Mouse (Mus musculus): ENCODE data around the gene Lemd2. TPM values are rescaled to one million over a fixed set of nuclear protein-coding genes. Genes with fewer than 3 reads are reported as not detected.

Lemd2 gene
- polyA plus RNA-seq (2016; fragmentation: Nextera tagmentation; extraction: Ambion mirVana), result 17.9 and 20.2 TPM in 2 replicates

DNA sequence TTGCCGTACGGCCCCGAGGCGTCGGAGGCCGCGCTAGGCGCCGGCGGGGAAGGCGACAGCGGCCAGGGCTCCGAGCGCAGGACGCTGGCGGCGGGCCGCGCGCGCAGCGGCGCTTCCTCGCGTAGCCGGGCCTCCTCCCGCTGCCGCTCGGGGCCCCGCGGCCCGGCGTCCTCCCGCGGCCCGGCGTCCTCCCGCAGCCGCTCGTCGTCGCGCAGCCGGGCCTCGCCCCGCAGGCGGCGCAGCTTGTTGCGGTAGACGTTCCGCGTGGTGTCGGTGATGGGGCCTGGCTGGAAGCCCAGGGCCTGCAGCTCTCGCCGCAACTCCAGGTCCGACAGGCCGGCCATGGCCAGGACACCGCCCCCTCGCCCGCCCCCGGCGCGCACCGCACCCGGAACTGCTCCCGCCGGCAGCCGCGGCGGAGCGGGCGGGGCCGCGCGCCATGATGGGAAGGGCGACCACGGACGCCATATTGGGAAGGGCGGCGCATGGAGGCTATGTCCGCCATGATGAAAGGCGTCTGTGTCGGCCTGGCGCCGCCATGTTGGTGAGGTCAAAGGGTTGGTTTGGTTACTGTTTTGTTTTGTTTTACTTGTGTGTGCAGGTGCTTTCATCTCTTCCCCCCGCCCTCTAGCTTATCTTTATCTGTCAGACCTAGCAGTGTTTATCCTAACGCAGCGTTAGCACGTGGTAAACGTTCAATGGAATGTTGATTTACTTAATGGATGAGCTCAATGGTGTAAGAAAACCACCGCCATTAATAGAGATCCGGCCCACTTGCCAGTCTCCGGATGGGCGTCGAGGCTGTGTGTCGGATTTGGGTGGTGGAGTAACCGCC, at the start of gene Lemd2:
Lemd2 (minus strand) TSS at position 395 of the 835 bp plus-strand sequence.
- Histone ChIP-seq H3K36me3 (peaks cover 30% of the 10 kb centered on the region), H3K27me3 (ENCODE audit: low read depth, poor library complexity, severe bottlenecking) (no peaks in the 10 kb centered on the region), H3K27ac (peak within 1 kb of the TSS; percentile 98), H3K9me3 (replicated peaks) (no peaks in the 10 kb centered on the region), H3K4me1 (peaks cover 90% of the 10 kb centered on the region), H3K4me3 (peak within 1 kb of the TSS; percentile 97)
- WGBS, result 4% methylated on average over 97 of the region's 97 CpGs
- DNase-seq (ENCODE audit: low spot score), result peak; percentile 93

DNA sequence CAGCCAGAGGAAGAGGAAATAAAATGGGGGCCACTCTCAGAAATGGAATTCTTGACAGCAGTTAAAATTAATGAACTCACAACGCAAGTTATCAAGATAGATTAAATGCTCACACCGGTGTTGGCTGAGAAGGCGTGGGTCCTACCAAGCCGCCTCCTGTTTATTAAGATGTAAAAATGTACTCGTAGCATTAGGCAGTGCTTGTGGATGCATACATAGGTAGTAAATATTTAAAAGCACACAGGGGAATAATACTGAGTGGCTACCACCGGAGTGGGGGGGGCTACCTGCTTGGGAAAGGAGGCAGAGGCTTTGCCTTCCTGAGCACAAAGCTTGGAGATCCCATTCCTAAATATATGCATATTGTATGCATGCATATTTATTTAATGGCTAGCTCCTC, 46.9 kb upstream of the Lemd2 start:
- Histone ChIP-seq H3K27me3 (ENCODE audit: low read depth, poor library complexity, severe bottlenecking) (0 out of 2 replicates have a peak, but pooled peaks cover under 1% of the 10 kb centered on the region), H3K4me3 (no peak overlapping the region), H3K9me3 (replicated peaks) (no peaks in the 10 kb centered on the region), H3K4me1 (peaks cover 16% of the 10 kb centered on the region), H3K36me3 (no peaks in the 10 kb centered on the region), H3K27ac (no peak overlapping the region)
- 91% methylated on average over 6 of the region's 6 CpGs for WGBS
- DNase-seq (ENCODE audit: low spot score), result no peak

DNA sequence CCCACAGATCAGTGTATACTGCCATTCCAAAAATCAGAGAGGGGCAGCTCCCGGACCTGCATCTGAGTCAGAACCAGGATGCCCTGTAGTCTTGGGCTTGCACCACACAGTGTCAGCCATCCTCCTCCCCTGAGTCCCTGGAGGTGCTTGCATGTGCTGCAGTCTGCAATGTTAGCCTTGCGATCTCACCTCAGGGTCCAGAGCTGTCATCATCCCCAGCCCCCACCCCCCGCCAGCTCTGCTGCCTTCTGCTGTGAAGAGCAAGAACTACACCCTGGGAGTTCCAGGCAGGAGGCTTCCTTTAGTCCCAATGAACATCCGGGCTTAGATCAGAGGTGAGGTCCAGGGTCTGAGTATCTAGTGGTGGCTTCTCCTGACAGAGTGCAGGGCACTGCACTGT, 46.2 kb upstream of the Lemd2 start:
- peaks cover 11% of the 10 kb centered on the region for H3K4me1 ChIP-seq
- no peak overlapping the region for H3K27ac ChIP-seq
- H3K9me3 ChIP-seq (replicated peaks), result no peaks in the 10 kb centered on the region
- no peaks in the 10 kb centered on the region for H3K36me3 ChIP-seq
- 23% methylated on average over 4 of the region's 4 CpGs for WGBS
- H3K4me3 ChIP-seq, result no peak overlapping the region
- H3K27me3 ChIP-seq (ENCODE audit: low read depth, poor library complexity, severe bottlenecking), result no peaks in the 10 kb centered on the region
- DNase-seq (ENCODE audit: low spot score), result no peak

DNA sequence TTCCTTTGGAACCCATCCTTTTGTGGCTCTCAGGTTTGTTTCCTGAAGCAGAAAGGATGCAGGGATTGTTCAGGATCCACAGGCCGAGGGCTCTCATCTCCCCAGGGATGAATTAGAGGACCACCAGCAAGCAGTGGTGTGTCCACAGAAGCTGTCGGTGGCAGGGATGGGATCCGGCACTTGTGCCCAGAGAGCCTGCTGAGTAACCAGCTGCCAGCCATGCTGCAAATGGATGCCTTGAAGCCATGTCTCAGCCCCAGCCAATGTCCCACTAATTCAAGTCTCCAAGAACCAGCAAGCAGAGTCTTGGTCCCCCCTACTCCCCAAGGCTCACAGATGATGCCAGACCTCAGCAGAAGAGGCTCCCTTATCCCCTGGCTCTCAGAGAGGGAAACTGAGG, 44.8 kb upstream of the Lemd2 start:
- Histone ChIP-seq H3K27ac (no peak overlapping the region), H3K4me3 (no peak overlapping the region), H3K27me3 (ENCODE audit: low read depth, poor library complexity, severe bottlenecking) (no peaks in the 10 kb centered on the region), H3K36me3 (no peaks in the 10 kb centered on the region), H3K4me1 (peaks cover 14% of the 10 kb centered on the region), H3K9me3 (replicated peaks) (no peaks in the 10 kb centered on the region)
- WGBS, result 62% methylated on average over 3 of the region's 3 CpGs
- DNase-seq (ENCODE audit: low spot score), result no peak

DNA sequence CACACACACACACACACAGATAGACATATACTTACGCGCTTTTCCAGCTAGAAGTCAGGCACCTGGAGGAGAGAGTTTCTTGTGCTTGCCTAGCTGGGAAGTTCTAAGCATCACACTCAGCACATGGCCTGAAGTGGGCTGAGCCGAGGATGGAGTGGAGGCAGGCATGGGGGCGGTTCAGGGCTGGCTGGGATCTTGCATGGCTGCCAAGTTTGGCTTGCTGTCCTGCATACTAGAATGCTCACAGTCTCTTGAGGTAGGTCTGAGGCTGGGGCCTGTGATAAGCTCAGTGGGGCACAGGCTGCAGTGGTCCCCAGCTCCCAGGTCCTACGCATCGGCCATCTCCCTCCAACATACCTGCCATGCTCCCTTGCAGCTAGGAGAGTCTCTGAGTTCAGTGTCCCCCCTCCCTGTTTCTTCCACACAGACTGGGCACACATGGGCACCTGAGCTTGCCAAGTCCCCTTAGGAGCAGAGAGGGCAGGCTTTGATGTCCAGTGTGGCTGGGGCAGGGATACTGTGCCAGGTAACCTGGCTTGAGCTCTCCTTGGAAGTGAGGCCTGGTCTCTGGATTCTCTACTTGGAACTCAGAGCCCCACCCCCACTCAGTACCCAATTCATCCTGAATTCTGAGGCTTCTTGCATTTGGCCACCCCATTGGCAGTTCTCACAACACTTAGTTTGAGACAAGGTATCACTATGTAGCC, 43.6 kb upstream of the Lemd2 start:
- Histone ChIP-seq H3K4me3 (no peak overlapping the region), H3K36me3 (no peaks in the 10 kb centered on the region), H3K4me1 (peaks cover 11% of the 10 kb centered on the region), H3K9me3 (replicated peaks) (no peaks in the 10 kb centered on the region), H3K27ac (no peak overlapping the region), H3K27me3 (ENCODE audit: low read depth, poor library complexity, severe bottlenecking) (no peaks in the 10 kb centered on the region)
- no peak for DNase-seq (ENCODE audit: low spot score)
- WGBS, result 93% methylated on average over 6 of the region's 6 CpGs

DNA sequence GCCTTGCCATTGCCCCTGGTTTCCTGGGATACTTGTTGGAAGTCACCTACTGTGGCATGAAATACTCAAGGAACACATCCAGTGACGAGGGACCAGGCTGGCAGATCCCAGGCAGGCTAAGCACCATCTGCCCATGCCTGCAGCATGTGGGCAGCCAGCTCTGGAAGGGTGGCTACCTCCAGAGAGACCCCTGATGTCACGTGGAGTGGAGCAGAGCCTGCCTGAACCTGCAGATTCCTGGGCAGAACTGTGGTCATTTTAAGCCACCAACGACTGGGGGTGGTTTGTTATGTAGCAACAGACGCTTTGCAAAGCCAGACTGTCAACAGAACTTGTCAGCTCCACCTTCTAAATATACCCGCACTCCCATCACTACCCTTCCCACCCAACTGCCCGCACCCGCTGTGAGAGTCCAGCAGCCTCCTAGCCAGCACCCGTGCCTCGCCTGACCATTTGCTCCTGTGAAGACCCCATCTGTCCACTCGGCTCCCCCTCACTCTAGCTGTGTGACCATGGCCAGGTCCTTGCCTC, 41.6 kb upstream of the Lemd2 start:
- Histone ChIP-seq H3K27ac (no peak overlapping the region), H3K36me3 (no peaks in the 10 kb centered on the region), H3K27me3 (ENCODE audit: low read depth, poor library complexity, severe bottlenecking) (no peaks in the 10 kb centered on the region), H3K4me3 (no peak overlapping the region), H3K9me3 (replicated peaks) (no peaks in the 10 kb centered on the region), H3K4me1 (peaks cover 18% of the 10 kb centered on the region)
- WGBS, result 53% methylated on average over 10 of the region's 10 CpGs
- no peak for DNase-seq (ENCODE audit: low spot score)

DNA sequence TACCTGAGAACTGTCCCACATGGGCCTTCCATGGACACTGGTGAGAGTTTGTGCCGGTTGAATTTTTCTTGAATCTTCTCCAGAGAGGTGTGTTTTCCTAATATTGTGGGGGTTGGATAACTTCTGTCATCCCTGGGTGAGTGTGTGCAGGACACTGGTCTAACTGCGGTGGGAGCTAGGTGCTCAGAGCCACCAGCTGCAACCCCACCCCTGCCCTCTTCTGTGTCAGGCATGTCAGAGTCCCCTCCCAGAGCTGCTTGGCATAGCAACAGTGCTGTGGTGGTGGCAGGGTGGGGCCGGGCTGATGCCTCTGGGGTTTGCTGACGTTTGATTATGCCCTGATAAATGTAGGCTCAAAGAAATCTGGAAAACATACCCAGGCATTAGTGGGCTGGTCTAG, 40.6 kb upstream of the Lemd2 start:
- 72% methylated on average over 4 of the region's 4 CpGs for WGBS
- no peak overlapping the region for H3K27ac ChIP-seq
- DNase-seq (ENCODE audit: low spot score), result no peak
- no peaks in the 10 kb centered on the region for H3K27me3 ChIP-seq (ENCODE audit: low read depth, poor library complexity, severe bottlenecking)
- H3K9me3 ChIP-seq (replicated peaks), result no peaks in the 10 kb centered on the region
- no peaks in the 10 kb centered on the region for H3K36me3 ChIP-seq
- H3K4me3 ChIP-seq, result no peak overlapping the region
- peaks cover 10% of the 10 kb centered on the region for H3K4me1 ChIP-seq

DNA sequence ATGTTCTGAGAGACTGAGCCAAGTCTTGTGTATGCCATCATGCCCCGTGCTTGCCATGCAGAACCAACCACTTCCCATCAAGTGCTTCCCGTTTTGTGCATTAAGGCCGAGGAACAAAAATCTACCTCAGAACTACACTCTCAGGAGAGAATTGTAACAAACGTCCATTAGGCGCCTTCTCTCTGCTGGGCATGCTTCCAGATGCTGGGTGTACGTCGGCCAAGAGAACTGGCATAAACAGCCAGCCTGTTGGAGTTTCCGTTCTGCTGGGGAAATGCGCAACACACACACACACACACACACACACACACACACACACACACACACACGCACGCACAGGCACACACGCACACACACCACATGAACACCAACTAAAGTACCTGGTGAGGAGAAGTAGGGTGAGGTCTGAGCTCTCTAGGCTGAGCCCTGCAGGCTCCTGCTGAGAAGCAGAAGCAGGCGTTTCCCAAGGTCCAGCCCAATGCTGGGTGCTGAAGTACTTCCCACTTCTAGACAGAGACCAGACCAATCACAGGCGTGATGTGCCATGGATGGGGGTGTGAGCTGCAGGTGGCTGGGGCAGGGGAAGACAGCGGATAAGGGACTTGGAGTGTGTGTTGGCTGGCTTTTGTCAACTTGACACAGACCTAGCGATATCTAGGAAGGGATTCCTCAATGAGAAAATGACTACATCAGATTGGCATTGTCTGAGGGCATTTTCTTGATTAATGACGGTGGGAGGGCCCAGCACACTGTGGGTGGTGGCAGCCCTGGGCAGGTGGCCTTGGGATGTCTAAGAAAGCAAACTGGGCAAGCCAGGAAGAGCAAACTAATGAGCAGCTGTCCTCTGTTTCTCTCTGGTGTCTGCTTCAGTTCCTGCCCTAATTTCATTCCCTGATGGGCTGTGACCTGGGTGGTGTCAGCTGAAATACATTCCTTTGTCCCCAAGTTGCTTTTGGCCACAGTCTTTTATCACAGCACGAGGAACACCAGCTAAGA, 38.2 kb upstream of the Lemd2 start:
- H3K4me1 ChIP-seq, result peaks cover 19% of the 10 kb centered on the region
- no peaks in the 10 kb centered on the region for H3K9me3 ChIP-seq (replicated peaks)
- no peaks in the 10 kb centered on the region for H3K36me3 ChIP-seq
- DNase-seq (ENCODE audit: low spot score), result no peak
- H3K4me3 ChIP-seq, result no peak overlapping the region
- no peaks in the 10 kb centered on the region for H3K27me3 ChIP-seq (ENCODE audit: low read depth, poor library complexity, severe bottlenecking)
- no peak overlapping the region for H3K27ac ChIP-seq
- WGBS, result 79% methylated on average over 18 of the region's 18 CpGs

DNA sequence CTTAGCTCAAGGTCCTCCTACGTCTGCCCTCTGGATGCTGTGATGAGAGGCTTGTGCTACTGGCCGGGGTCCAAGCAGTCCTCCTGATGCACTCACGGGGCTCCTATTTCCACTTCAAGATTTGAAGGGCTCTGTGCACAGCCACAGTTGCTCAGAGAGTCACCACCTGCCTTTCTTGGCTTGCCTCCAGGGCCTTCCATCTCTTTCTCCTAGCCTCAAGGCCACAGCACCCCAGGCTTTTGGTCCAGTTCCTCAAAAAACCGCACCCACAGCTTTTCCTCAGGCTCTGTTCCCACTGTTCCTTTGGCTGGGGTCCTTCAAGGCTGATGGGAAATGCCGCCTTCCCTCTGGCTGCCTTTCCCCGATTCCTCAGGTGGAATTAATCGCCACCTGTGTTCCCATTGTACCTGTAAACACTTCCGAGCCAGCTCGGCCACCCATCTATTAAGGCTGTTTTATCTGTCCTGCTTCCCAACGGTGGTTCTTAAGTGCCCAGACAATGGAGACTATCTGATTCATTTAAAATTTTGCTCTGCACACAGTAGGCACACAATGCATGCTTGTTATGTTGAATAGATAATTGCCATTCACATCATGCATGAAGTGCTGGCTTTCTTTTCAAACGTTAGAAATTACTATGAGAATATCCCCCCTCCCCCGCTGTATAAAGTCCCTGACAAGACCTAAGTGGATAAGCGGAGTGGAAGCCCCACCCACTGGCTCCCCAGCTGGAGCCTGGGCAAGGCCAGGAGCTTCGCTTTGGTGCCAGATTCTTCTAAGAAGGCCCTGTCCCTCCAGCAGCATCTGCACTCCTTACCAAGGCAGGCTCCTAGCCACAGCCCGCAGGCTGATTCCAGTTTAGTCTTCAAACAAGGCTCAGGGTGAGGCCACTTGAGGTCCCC, 36.5 kb upstream of the Lemd2 start:
- H3K27me3 ChIP-seq (ENCODE audit: low read depth, poor library complexity, severe bottlenecking), result no peaks in the 10 kb centered on the region
- H3K27ac ChIP-seq, result no peak overlapping the region
- no peaks in the 10 kb centered on the region for H3K36me3 ChIP-seq
- 55% methylated on average over 15 of the region's 15 CpGs for WGBS
- peaks cover 19% of the 10 kb centered on the region for H3K4me1 ChIP-seq
- H3K9me3 ChIP-seq (replicated peaks), result no peaks in the 10 kb centered on the region
- H3K4me3 ChIP-seq, result no peak overlapping the region
- DNase-seq (ENCODE audit: low spot score), result no peak

DNA sequence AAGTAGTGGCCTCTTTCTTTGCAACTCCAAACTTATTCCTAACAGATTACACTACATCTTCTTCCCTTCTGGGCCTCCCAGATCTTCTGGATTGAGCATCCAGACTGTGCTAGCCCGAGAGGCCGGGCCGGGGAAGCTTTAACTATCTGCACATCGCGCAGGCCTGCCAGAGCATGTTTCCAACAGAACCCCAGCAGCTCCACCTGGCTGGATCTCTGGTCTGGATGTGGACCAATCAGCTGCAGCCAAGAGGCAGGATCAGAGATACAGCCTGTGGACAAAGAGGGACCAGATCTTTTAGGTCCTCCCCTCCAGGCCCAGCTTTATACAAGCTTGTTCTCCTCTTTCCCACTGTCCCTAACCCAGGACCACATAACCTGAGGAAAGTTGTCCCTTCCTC, 35.7 kb upstream of the Lemd2 start:
- Histone ChIP-seq H3K4me3 (no peak overlapping the region), H3K27me3 (ENCODE audit: low read depth, poor library complexity, severe bottlenecking) (no peaks in the 10 kb centered on the region), H3K9me3 (replicated peaks) (no peaks in the 10 kb centered on the region), H3K4me1 (peaks cover 16% of the 10 kb centered on the region), H3K36me3 (no peaks in the 10 kb centered on the region), H3K27ac (no peak overlapping the region)
- DNase-seq (ENCODE audit: low spot score), result no peak
- WGBS, result 91% methylated on average over 5 of the region's 5 CpGs

DNA sequence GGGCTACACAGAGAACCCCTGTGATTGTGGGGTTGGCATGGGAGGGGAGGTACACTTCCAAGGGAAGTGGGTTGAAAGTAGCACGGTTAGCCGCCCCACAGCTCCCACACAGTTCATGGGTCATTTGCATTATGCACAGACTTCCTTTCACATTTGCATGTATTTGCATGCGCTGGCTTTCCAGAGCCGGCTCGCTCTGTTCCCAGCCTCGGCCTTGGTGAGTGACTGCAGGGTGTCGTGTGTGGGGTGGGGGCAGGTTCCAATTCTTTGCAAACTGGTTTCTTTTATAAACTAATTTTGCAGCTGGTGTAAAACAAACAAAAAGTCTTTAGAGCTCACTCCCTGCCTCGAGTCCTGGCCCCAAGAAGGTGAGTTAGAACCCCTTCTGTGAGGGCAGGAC, 34.4 kb upstream of the Lemd2 start:
- no peaks in the 10 kb centered on the region for H3K27me3 ChIP-seq (ENCODE audit: low read depth, poor library complexity, severe bottlenecking)

More for the DNA sequence above, 34.4 kb upstream of the Lemd2 start:
- H3K36me3 ChIP-seq, result no peaks in the 10 kb centered on the region
- no peak overlapping the region for H3K4me3 ChIP-seq
- H3K4me1 ChIP-seq, result peaks cover 16% of the 10 kb centered on the region
- no peak overlapping the region for H3K27ac ChIP-seq
- whole genome bisulfite sequencing, result 49% methylated on average over 8 of the region's 8 CpGs
- no peaks in the 10 kb centered on the region for H3K9me3 ChIP-seq (replicated peaks)
- no peak for DNase-seq (ENCODE audit: low spot score)

Measured in limb, embryonic 10.5 days (tissue).